Mouse (Mus musculus) liver, adult 2 months (tissue): ENCODE data around the gene Lin7c.

ENCODE experiments used
- CTCF ChIP-seq: fragments of 200-500 bp; IDR thresholded peaks from 2 replicates; pipeline ENCODE4 v1.5.1; 2011; ENCODE audit warnings: low read depth, low read length, control low read depth
- POLR2A ChIP-seq: fragments of 200-500 bp; IDR thresholded peaks from 2 replicates; pipeline ENCODE4 v1.6.1; 2011; ENCODE audit warnings: low read length, control low read depth; ENCODE audit not compliant: insufficient read depth; ENCODE audit errors: extremely low read depth

- TF ChIP-seq CTCF = no peak
- no peak for TF ChIP-seq POLR2A
Observed at GRCm38 (mm10) chr2:109855601-109856000, 35.1 kb upstream of the Lin7c start.
